Mouse (Mus musculus): ENCODE measurements around the gene Slc13a2.

Slc13a2 gene

GRCm38 (mm10) chr11:78434052-78434451 lies 12.0 kb upstream of the Slc13a2 start:
- DNase-seq (ENCODE audit: low spot score): no peak

- no peak for DNase-seq (ENCODE audit: low spot score)
These were observed 9.2 kb upstream of the Slc13a2 start for GRCm38 (mm10) chr11:78431176-78431575.

- DNase-seq (ENCODE audit: low spot score): no peak
These were observed 8.3 kb upstream of the Slc13a2 start for GRCm38 (mm10) chr11:78430195-78430878.

GRCm38 (mm10) chr11:78428309-78428708 lies 6.3 kb upstream of the Slc13a2 start:
- DNase-seq (ENCODE audit: low spot score): no peak

- DNase-seq (ENCODE audit: low spot score): no peak
These were observed 5.6 kb upstream of the Slc13a2 start for GRCm38 (mm10) chr11:78427655-78428054.

- no peak for DNase-seq (ENCODE audit: low spot score)
These were observed 3.6 kb upstream of the Slc13a2 start for GRCm38 (mm10) chr11:78425572-78425971.

GRCm38 (mm10) chr11:78424352-78424751 lies 2.3 kb upstream of the Slc13a2 start:
- DNase-seq (ENCODE audit: low spot score): no peak

GRCm38 (mm10) chr11:78421201-78422009 lies 612 bp downstream of the Slc13a2 start:
- DNase-seq (ENCODE audit: low spot score): no peak

GRCm38 (mm10) chr11:78420263-78420889 lies 1.6 kb downstream of the Slc13a2 start:
- no peak for DNase-seq (ENCODE audit: low spot score)

GRCm38 (mm10) chr11:78416854-78417253 lies 5.2 kb downstream of the Slc13a2 start:
- DNase-seq (ENCODE audit: low spot score): no peak

GRCm38 (mm10) chr11:78412861-78413260 lies 9.2 kb downstream of the Slc13a2 start:
- DNase-seq (ENCODE audit: low spot score): no peak

- DNase-seq (ENCODE audit: low spot score): no peak
These were observed 9.6 kb downstream of the Slc13a2 start for GRCm38 (mm10) chr11:78412324-78412850.

GRCm38 (mm10) chr11:78411606-78412323 lies 10.3 kb downstream of the Slc13a2 start:
- no peak for DNase-seq (ENCODE audit: low spot score)

- no peak for DNase-seq (ENCODE audit: low spot score)
These were observed 13.5 kb downstream of the Slc13a2 start for GRCm38 (mm10) chr11:78408256-78409240.

GRCm38 (mm10) chr11:78402062-78402461 lies 20.0 kb downstream of the Slc13a2 start:
- no peak for DNase-seq (ENCODE audit: low spot score)

GRCm38 (mm10) chr11:78401469-78401868 lies 20.5 kb downstream of the Slc13a2 start:
- no peak for DNase-seq (ENCODE audit: low spot score)

GRCm38 (mm10) chr11:78400936-78401335 lies 21.1 kb downstream of the Slc13a2 start:
- no peak for DNase-seq (ENCODE audit: low spot score)

GRCm38 (mm10) chr11:78399680-78400079 lies 22.3 kb downstream of the Slc13a2 start:
- DNase-seq (ENCODE audit: low spot score): peak; percentile 79

GRCm38 (mm10) chr11:78398212-78398611 lies 23.8 kb downstream of the Slc13a2 start:
- DNase-seq (ENCODE audit: low spot score): no peak

GRCm38 (mm10) chr11:78397397-78397796 lies 24.6 kb downstream of the Slc13a2 start:
- DNase-seq (ENCODE audit: low spot score): peak; percentile 55

- DNase-seq (ENCODE audit: low spot score): no peak
These were observed 25.1 kb downstream of the Slc13a2 start for GRCm38 (mm10) chr11:78396950-78397349.

Data from ovary, postnatal 14 days (tissue).